Comparison of ENCODE assay signal across 12 mouse cellular contexts in genomic region chr1:75444208-75444607, GRCm38 (mm10). TPM values are rescaled to one million over a fixed set of nuclear protein-coding genes. Genes with fewer than 3 reads are reported as not detected.
DNase-seq lines count a peak whose midpoint lies in the region; ATAC-seq and TF ChIP-seq lines count a peak whose summit lies in the region.
"Had no signal": no experiment of that assay in that cellular context is flagged by ENCODE, and none has a peak within 500 bp of the region (broad histone marks: within the 10 kb centered on the region; RNA-seq: fewer than 3 reads in every experiment).

No protein-coding gene starts in this region.

- no peak for TF ChIP-seq EP300 in liver, embryonic 14.5 days (IDR thresholded peaks at IDR 0.05; ENCODE audit: low read depth)
- no peak for TF ChIP-seq EP300 in liver, postnatal 0 days (IDR thresholded peaks at IDR 0.05; ENCODE audit: low read depth)

- WGBS in forebrain, embryonic 12.5 days = 40% methylated on average over 3 of the region's 3 CpGs
- 28% methylated on average over 3 of the region's 3 CpGs for WGBS in forebrain, embryonic 11.5 days
- WGBS in liver, embryonic 14.5 days (ENCODE audit: insufficient replicate concordance) = 60% methylated on average over 3 of the region's 3 CpGs
- 43% methylated on average over 3 of the region's 3 CpGs for WGBS in liver, postnatal 0 days (ENCODE audit: insufficient replicate concordance)
- WGBS in hindbrain, embryonic 15.5 days = 20% methylated on average over 3 of the region's 3 CpGs
- 48% methylated on average over 3 of the region's 3 CpGs for WGBS in olfactory bulb, adult 2 months

- TF ChIP-seq POLR2A in olfactory bulb, adult 2 months (IDR thresholded peaks at IDR 0.05; ENCODE audit: insufficient read depth, low read depth, low read length) = no peak

- H3K9ac ChIP-seq in forebrain, embryonic 12.5 days = 0 out of 2 replicates have a peak overlapping the region, but pooled peaks have one; percentile 21
- H3K9ac ChIP-seq in forebrain, embryonic 11.5 days (ENCODE audit: low read length) = no peak overlapping the region
- H3K9ac ChIP-seq in liver, embryonic 14.5 days (replicated peaks) = no peak overlapping the region
- no peak overlapping the region for H3K9ac ChIP-seq in liver, postnatal 0 days (replicated peaks)
- H3K9ac ChIP-seq in hindbrain, embryonic 15.5 days = no peak overlapping the region

- no peak overlapping the region for H3K4me3 ChIP-seq in forebrain, embryonic 12.5 days (replicated peaks)
- H3K4me3 ChIP-seq in forebrain, embryonic 11.5 days (ENCODE audit: low read depth, low read length) = no peak overlapping the region
- H3K4me3 ChIP-seq in liver, embryonic 14.5 days (ENCODE audit: insufficient read depth in 1 of 2, low read depth in 2 of 2, low read length in 2 of 2) = no peak overlapping the region
- no peak overlapping the region for H3K4me3 ChIP-seq in liver, postnatal 0 days (ENCODE audit: low read depth, low read length)
- H3K4me3 ChIP-seq in hindbrain, embryonic 15.5 days = no peak overlapping the region
- H3K4me3 ChIP-seq in olfactory bulb, adult 2 months (ENCODE audit: insufficient read depth, low read depth, low read length) = no peak overlapping the region

- peak overlapping the region; percentile 42 for H3K27ac ChIP-seq in forebrain, embryonic 12.5 days
- H3K27ac ChIP-seq in forebrain, embryonic 11.5 days (ENCODE audit: low read depth, low read length) = no peak overlapping the region
- no peak overlapping the region for H3K27ac ChIP-seq in liver, embryonic 14.5 days
- H3K27ac ChIP-seq in liver, postnatal 0 days (ENCODE audit: low read depth) = no peak overlapping the region
- H3K27ac ChIP-seq in hindbrain, embryonic 15.5 days (replicated peaks) = peak overlapping the region; percentile 64; the same call in 1 of the 2 replicates
- H3K27ac ChIP-seq in olfactory bulb, adult 2 months (ENCODE audit: insufficient read depth, low read depth, low read length) = peak overlapping the region; percentile 69

- peaks cover 79% of the 10 kb centered on the region for H3K4me1 ChIP-seq in forebrain, embryonic 12.5 days
- peaks cover 46% of the 10 kb centered on the region for H3K4me1 ChIP-seq in forebrain, embryonic 11.5 days (replicated peaks; ENCODE audit: control insufficient read depth, insufficient read depth, low read length)
- peaks cover 23 to 28% of the 10 kb centered on the region in 2 experiments for H3K4me1 ChIP-seq in liver, embryonic 14.5 days (replicated peaks; ENCODE audit: control insufficient read depth in 2 of 2, insufficient read depth in 2 of 2, low read length in 1 of 2)
- peaks cover 24% of the 10 kb centered on the region for H3K4me1 ChIP-seq in liver, postnatal 0 days (ENCODE audit: insufficient read depth)
- H3K4me1 ChIP-seq in hindbrain, embryonic 15.5 days (replicated peaks) = peaks cover 72% of the 10 kb centered on the region
- H3K4me1 ChIP-seq in olfactory bulb, adult 2 months (ENCODE audit: control insufficient read depth, insufficient read depth, low read length) = peaks cover 71% of the 10 kb centered on the region

- H3K9me3 ChIP-seq in forebrain, embryonic 12.5 days = no peaks in the 10 kb centered on the region
- H3K9me3 ChIP-seq in forebrain, embryonic 11.5 days (ENCODE audit: control insufficient read depth, low read length) = no peaks in the 10 kb centered on the region
- no peaks in the 10 kb centered on the region for H3K9me3 ChIP-seq in liver, embryonic 14.5 days (ENCODE audit: control insufficient read depth, low read length)
- no peaks in the 10 kb centered on the region for H3K9me3 ChIP-seq in liver, postnatal 0 days (ENCODE audit: low read length)
- no peaks in the 10 kb centered on the region for H3K9me3 ChIP-seq in hindbrain, embryonic 15.5 days

- DNase-seq in forebrain, embryonic 11.5 days (ENCODE audit: low spot score) = no peak
- no peak for DNase-seq in liver, embryonic 14.5 days (ENCODE audit: low read depth in 3 of 3, low spot score in 3 of 3)
- DNase-seq in liver, postnatal 0 days = no peak
- DNase-seq in adrenal gland, postnatal 36 days = no peak
- DNase-seq: adrenal gland, postnatal 10 days; kidney, postnatal 36 days; thymus, adult 2 months had no signal

- no peak for ATAC-seq in forebrain, embryonic 12.5 days (ENCODE audit: low FRiP score)
- no peak for ATAC-seq in forebrain, embryonic 11.5 days (replicated peaks; ENCODE audit: low FRiP score)
- no peak for ATAC-seq in liver, embryonic 14.5 days (ENCODE audit: insufficient read depth)
- ATAC-seq in liver, postnatal 0 days = no peak
- no peak for ATAC-seq in hindbrain, embryonic 15.5 days (ENCODE audit: low FRiP score, low read depth)

- H3K27me3 ChIP-seq in forebrain, embryonic 12.5 days = peaks cover 51% of the 10 kb centered on the region
- peaks cover 24% of the 10 kb centered on the region for H3K27me3 ChIP-seq in forebrain, embryonic 11.5 days (ENCODE audit: control insufficient read depth, insufficient read depth, low read length)
- peaks cover 22% of the 10 kb centered on the region for H3K27me3 ChIP-seq in liver, embryonic 14.5 days (ENCODE audit: control insufficient read depth, insufficient read depth, low read length)
- peaks cover 31% of the 10 kb centered on the region for H3K27me3 ChIP-seq in liver, postnatal 0 days (ENCODE audit: insufficient read depth, low read length)
- 0 out of 2 replicates have a peak, but pooled peaks cover 3% of the 10 kb centered on the region for H3K27me3 ChIP-seq in hindbrain, embryonic 15.5 days

- no peak for TF ChIP-seq CTCF in liver, embryonic 14.5 days (IDR thresholded peaks at IDR 0.05; ENCODE audit: low read depth)
- TF ChIP-seq CTCF in liver, postnatal 0 days (IDR thresholded peaks at IDR 0.05; ENCODE audit: low read depth) = no peak
- no peak for TF ChIP-seq CTCF in olfactory bulb, adult 2 months (IDR thresholded peaks at IDR 0.05; ENCODE audit: insufficient read depth, low read depth, low read length)

- no peaks in the 10 kb centered on the region; the same call in 1 of the 2 replicates for H3K36me3 ChIP-seq in forebrain, embryonic 12.5 days (replicated peaks)
- H3K36me3 ChIP-seq in forebrain, embryonic 11.5 days (ENCODE audit: control insufficient read depth, insufficient read depth, low read length) = no peaks in the 10 kb centered on the region
- H3K36me3 ChIP-seq in liver, embryonic 14.5 days (replicated peaks; ENCODE audit: control insufficient read depth, insufficient read depth, low read depth) = no peaks in the 10 kb centered on the region
- 0 out of 2 replicates have a peak, but pooled peaks cover 7% of the 10 kb centered on the region for H3K36me3 ChIP-seq in liver, postnatal 0 days (replicated peaks; ENCODE audit: insufficient read depth, low read length)
- no peaks in the 10 kb centered on the region for H3K36me3 ChIP-seq in hindbrain, embryonic 15.5 days

- peak overlapping the region; percentile 31; the same call in 1 of the 2 replicates for H3K4me2 ChIP-seq in forebrain, embryonic 12.5 days
- no peak overlapping the region for H3K4me2 ChIP-seq in forebrain, embryonic 11.5 days (ENCODE audit: low read depth, low read length, severe bottlenecking)
- peak overlapping the region; percentile 58; the same call in 1 of the 2 replicates for H3K4me2 ChIP-seq in liver, embryonic 14.5 days (ENCODE audit: low read depth)
- H3K4me2 ChIP-seq in liver, postnatal 0 days (ENCODE audit: low read depth, low read length) = no peak overlapping the region
- H3K4me2 ChIP-seq in hindbrain, embryonic 15.5 days = no peak overlapping the region

RNA-seq across cellular contexts. Expression of gene Asic4, which starts 6.0 kb away (rescaled TPM):
- polyA plus RNA-seq in forebrain, embryonic 12.5 days (2016; fragmentation: Nextera tagmentation; extraction: Ambion mirVana) = 6.4 and 8.2 TPM in 2 replicates
- 0.61 TPM in 2 replicates for polyA plus RNA-seq in forebrain, embryonic 11.5 days (2014; fragmentation: Nextera tagmentation; extraction: Ambion mirVana)
- 0.03 TPM in 2 replicates for polyA plus RNA-seq in liver, embryonic 14.5 days (2012; rRNA removed)
- polyA plus RNA-seq in liver, embryonic 14.5 days (2014; fragmentation: Nextera tagmentation; extraction: Ambion mirVana) = not detected in 2 replicates
- polyA plus RNA-seq in liver, postnatal 0 days (2015; fragmentation: Nextera tagmentation; extraction: Ambion mirVana) = not detected in 2 replicates
- polyA plus RNA-seq in hindbrain, embryonic 15.5 days (2015; fragmentation: Nextera tagmentation; extraction: Ambion mirVana) = 21.2 and 22.8 TPM in 2 replicates
- polyA plus RNA-seq in olfactory bulb, adult 2 months (2012; ENCODE audit: insufficient read depth, insufficient read length, low replicate concordance, missing spikeins) = not detected in 2 replicates
- total RNA-seq in adrenal gland, postnatal 36 days (2021) = 1 to 10 TPM; 3.1 to 4.8 TPM
- total RNA-seq: hematopoietic stem cell, adult 5-6 weeks; megakaryocyte progenitor cell, adult 5-6 weeks had no signal

RNA-seq across cellular contexts. Expression of gene Gmppa, which starts 8.5 kb away (rescaled TPM):
- 54.8 and 55.8 TPM in 2 replicates for polyA plus RNA-seq in forebrain, embryonic 12.5 days (2016; fragmentation: Nextera tagmentation; extraction: Ambion mirVana)
- 46.3 and 47.2 TPM in 2 replicates for polyA plus RNA-seq in forebrain, embryonic 11.5 days (2014; fragmentation: Nextera tagmentation; extraction: Ambion mirVana)
- 34.3 and 38.2 TPM in 2 replicates for polyA plus RNA-seq in liver, embryonic 14.5 days (2012; rRNA removed)
- 22.8 and 31.1 TPM in 2 replicates for polyA plus RNA-seq in liver, embryonic 14.5 days (2014; fragmentation: Nextera tagmentation; extraction: Ambion mirVana)
- 21.0 and 22.0 TPM in 2 replicates for polyA plus RNA-seq in liver, postnatal 0 days (2015; fragmentation: Nextera tagmentation; extraction: Ambion mirVana)
- polyA plus RNA-seq in hindbrain, embryonic 15.5 days (2015; fragmentation: Nextera tagmentation; extraction: Ambion mirVana) = 73.8 and 79.0 TPM in 2 replicates
- not detected in 2 replicates for polyA plus RNA-seq in olfactory bulb, adult 2 months (2012; ENCODE audit: insufficient read depth, insufficient read length, low replicate concordance, missing spikeins)
- total RNA-seq in adrenal gland, postnatal 36 days (2021) = 10 to 100 TPM; 58.7 to 72.1 TPM

RNA-seq across cellular contexts. Expression of gene Chpf, which starts 34.9 kb away (rescaled TPM):
- polyA plus RNA-seq in forebrain, embryonic 12.5 days (2016; fragmentation: Nextera tagmentation; extraction: Ambion mirVana) = 21.6 and 25.8 TPM in 2 replicates
- polyA plus RNA-seq in forebrain, embryonic 11.5 days (2014; fragmentation: Nextera tagmentation; extraction: Ambion mirVana) = 21.3 and 23.3 TPM in 2 replicates
- 5.0 and 5.2 TPM in 2 replicates for polyA plus RNA-seq in liver, embryonic 14.5 days (2012; rRNA removed)
- polyA plus RNA-seq in liver, embryonic 14.5 days (2014; fragmentation: Nextera tagmentation; extraction: Ambion mirVana) = 2.8 and 3.6 TPM in 2 replicates
- polyA plus RNA-seq in liver, postnatal 0 days (2015; fragmentation: Nextera tagmentation; extraction: Ambion mirVana) = 3.1 and 3.3 TPM in 2 replicates
- 46.1 and 53.4 TPM in 2 replicates for polyA plus RNA-seq in hindbrain, embryonic 15.5 days (2015; fragmentation: Nextera tagmentation; extraction: Ambion mirVana)
- not detected in 2 replicates for polyA plus RNA-seq in olfactory bulb, adult 2 months (2012; ENCODE audit: insufficient read depth, insufficient read length, low replicate concordance, missing spikeins)
- total RNA-seq in adrenal gland, postnatal 36 days (2021) = 10 to 100 TPM; 55.3 to 63.1 TPM

RNA-seq across cellular contexts. Expression of gene Tmem198, which starts 35.1 kb away (rescaled TPM):
- polyA plus RNA-seq in forebrain, embryonic 12.5 days (2016; fragmentation: Nextera tagmentation; extraction: Ambion mirVana) = 20.8 and 24.1 TPM in 2 replicates
- polyA plus RNA-seq in forebrain, embryonic 11.5 days (2014; fragmentation: Nextera tagmentation; extraction: Ambion mirVana) = 8.9 and 9.4 TPM in 2 replicates
- 0.13 and 0.18 TPM in 2 replicates for polyA plus RNA-seq in liver, embryonic 14.5 days (2012; rRNA removed)
- polyA plus RNA-seq in liver, embryonic 14.5 days (2014; fragmentation: Nextera tagmentation; extraction: Ambion mirVana) = 0.09 TPM in 1 of 2 replicates, not detected in the other
- 0.08 TPM in 1 of 2 replicates, not detected in the other for polyA plus RNA-seq in liver, postnatal 0 days (2015; fragmentation: Nextera tagmentation; extraction: Ambion mirVana)
- polyA plus RNA-seq in hindbrain, embryonic 15.5 days (2015; fragmentation: Nextera tagmentation; extraction: Ambion mirVana) = 45.2 and 49.9 TPM in 2 replicates
- not detected in 2 replicates for polyA plus RNA-seq in olfactory bulb, adult 2 months (2012; ENCODE audit: insufficient read depth, insufficient read length, low replicate concordance, missing spikeins)
- 1 to 10 TPM; 2.6 to 4.1 TPM for total RNA-seq in adrenal gland, postnatal 36 days (2021)
- total RNA-seq: hematopoietic stem cell, adult 5-6 weeks; megakaryocyte progenitor cell, adult 5-6 weeks had no signal

Comparison
In these comparisons a context has a peak if more than half of its experiments do, and no peak if none do; other contexts are left out.
1. H3K27ac ChIP-seq: peak in forebrain, embryonic 12.5 days (single experiment), hindbrain, embryonic 15.5 days (single experiment) and olfactory bulb, adult 2 months (single experiment); none in forebrain, embryonic 11.5 days (single experiment), liver, embryonic 14.5 days (single experiment) and liver, postnatal 0 days (single experiment).
2. H3K4me2 ChIP-seq: peak in forebrain, embryonic 12.5 days (single experiment) and liver, embryonic 14.5 days (single experiment); none in forebrain, embryonic 11.5 days (single experiment), liver, postnatal 0 days (single experiment) and hindbrain, embryonic 15.5 days (single experiment).
3. RNA of gene Gmppa, which starts 8.5 kb away (polyA plus RNA-seq): 73.8 to 79.0 TPM in hindbrain, embryonic 15.5 days, 54.8 to 55.8 TPM in forebrain, embryonic 12.5 days, 46.3 to 47.2 TPM in forebrain, embryonic 11.5 days, 22.8 to 38.2 TPM in liver, embryonic 14.5 days and 21.0 to 22.0 TPM in liver, postnatal 0 days; not detected in olfactory bulb, adult 2 months; every median in the first group is over 10 times any median in the second.